ENCODE assay signal across 8 mouse cellular contexts in genomic region chr4:47050167-47050566, GRCm38 (mm10). TPM values are rescaled to one million over a fixed set of nuclear protein-coding genes. Genes with fewer than 3 reads are reported as not detected.
A peak's percentile ranks its signal among the peaks of the same experiment; 100 is the strongest.
DNase-seq lines count a peak whose midpoint lies in the region; ATAC-seq and TF ChIP-seq lines count a peak whose summit lies in the region.

No protein-coding gene starts in this region.

- no peaks in the 10 kb centered on the region for H3K9me3 ChIP-seq in embryonic facial prominence, embryonic 13.5 days
- no peaks in the 10 kb centered on the region for H3K9me3 ChIP-seq in limb, embryonic 13.5 days

- H3K9ac ChIP-seq in embryonic facial prominence, embryonic 13.5 days: peak overlapping the region; percentile 2; the same call in 1 of the 2 replicates
- H3K9ac ChIP-seq in heart, adult 2 months (ENCODE audit: low read depth, low read length): no peak overlapping the region
- peak overlapping the region; percentile 15; the same call in 1 of the 2 replicates for H3K9ac ChIP-seq in limb, embryonic 13.5 days

- no peak overlapping the region for H3K4me2 ChIP-seq in embryonic facial prominence, embryonic 13.5 days
- H3K4me2 ChIP-seq in limb, embryonic 13.5 days (replicated peaks): no peak overlapping the region; the same call in 1 of the 2 replicates

- 0 out of 2 replicates have a peak, but pooled peaks have one; percentile 38 for TF ChIP-seq EP300 in heart, adult 2 months (IDR thresholded peaks at IDR 0.05; ENCODE audit: insufficient read depth, low read depth, low read length)

- H3K4me3 ChIP-seq in embryonic facial prominence, embryonic 13.5 days: no peak overlapping the region
- H3K4me3 ChIP-seq in heart, adult 2 months: no peak overlapping the region
- no peak overlapping the region for H3K4me3 ChIP-seq in limb, embryonic 13.5 days

- H3K27ac ChIP-seq in embryonic facial prominence, embryonic 13.5 days: peak overlapping the region; percentile 24
- H3K27ac ChIP-seq in heart, adult 2 months: no peak overlapping the region
- peak overlapping the region; percentile 6; the same call in 1 of the 2 replicates for H3K27ac ChIP-seq in limb, embryonic 13.5 days

- no peak for ATAC-seq in embryonic facial prominence, embryonic 13.5 days (ENCODE audit: insufficient number of reproducible peaks, insufficient read depth, low FRiP score, low TSS enrichment, low read depth)
- peak; percentile 73 for ATAC-seq in limb, embryonic 13.5 days (ENCODE audit: low FRiP score, low read depth)

- H3K27me3 ChIP-seq in embryonic facial prominence, embryonic 13.5 days: no peaks in the 10 kb centered on the region
- H3K27me3 ChIP-seq in heart, adult 2 months (ENCODE audit: control insufficient read depth, insufficient read depth, low read length): no peaks in the 10 kb centered on the region
- peaks cover 18% of the 10 kb centered on the region for H3K27me3 ChIP-seq in limb, embryonic 13.5 days

- no peaks in the 10 kb centered on the region for H3K79me2 ChIP-seq in heart, adult 2 months (replicated peaks; ENCODE audit: control insufficient read depth, insufficient read depth, low read length)

- WGBS in embryonic facial prominence, embryonic 13.5 days: 0% methylated on average over 1 of the region's 1 CpGs
- WGBS in heart, adult 2 months: 3% methylated on average over 1 of the region's 1 CpGs
- 0% methylated on average over 1 of the region's 1 CpGs for WGBS in limb, embryonic 13.5 days

- DNase-seq in A20 (ENCODE audit: low read depth, low spot score): peak; percentile 70
- peak; percentile 89 to 90 for DNase-seq in adrenal gland, postnatal 36 days
- peak; percentile 82 to 90 for DNase-seq in heart, adult 2 months
- DNase-seq in kidney, adult 9 months: peak; percentile 94
- DNase-seq in naive thymus-derived CD4-positive, alpha-beta T cell, adult 2 months (ENCODE audit: low read depth): peak; percentile 77
- DNase-seq in spleen, postnatal 4 days (ENCODE audit: low spot score in 2 of 2): peak; percentile 71 to 91

- no peak; the same call in 1 of the 2 replicates for TF ChIP-seq CTCF in heart, adult 2 months (IDR thresholded peaks at IDR 0.05)

- H3K36me3 ChIP-seq in embryonic facial prominence, embryonic 13.5 days: peaks cover 21% of the 10 kb centered on the region
- H3K36me3 ChIP-seq in heart, adult 2 months (ENCODE audit: control insufficient read depth, insufficient read depth, low read length): no peaks in the 10 kb centered on the region
- H3K36me3 ChIP-seq in limb, embryonic 13.5 days: peaks cover 1% of the 10 kb centered on the region; the same call in 1 of the 2 replicates

- intact Hi-C loops in heart, adult 2 months (cut with DNase I): no loop called here

- H3K4me1 ChIP-seq in embryonic facial prominence, embryonic 13.5 days: peaks cover 13% of the 10 kb centered on the region
- H3K4me1 ChIP-seq in heart, adult 2 months (ENCODE audit: control insufficient read depth, insufficient read depth, low read length): no peaks in the 10 kb centered on the region
- H3K4me1 ChIP-seq in limb, embryonic 13.5 days: peaks cover 18% of the 10 kb centered on the region

- TF ChIP-seq POLR2A in heart, adult 2 months (IDR thresholded peaks at IDR 0.05; ENCODE audit: insufficient read depth, low read depth, low read length): no peak

RNA-seq across cellular contexts. Expression of gene Anks6, which starts 7.1 kb away (rescaled TPM):
- total RNA-seq in adrenal gland, postnatal 36 days (2021): 1 to 10 TPM; 3.5 to 5.2 TPM
- 5.3 and 6.0 TPM in 2 replicates for polyA plus RNA-seq in embryonic facial prominence, embryonic 13.5 days (2015; fragmentation: Nextera tagmentation; extraction: Ambion mirVana)
- 1 to 10 TPM; 2.8 to 3.4 TPM for total RNA-seq in heart, adult 2 months (2021)
- 3.3 and 3.5 TPM in 2 replicates for polyA plus RNA-seq in heart, adult 2 months (2012; rRNA removed)
- polyA plus RNA-seq in limb, embryonic 13.5 days (2015; fragmentation: Nextera tagmentation; extraction: Ambion mirVana): 6.2 and 6.3 TPM in 2 replicates

RNA-seq across cellular contexts. Expression of gene Galnt12, which starts 41.5 kb away (rescaled TPM):
- under 1 TPM; 0.56 to 0.69 TPM for total RNA-seq in adrenal gland, postnatal 36 days (2021)
- polyA plus RNA-seq in embryonic facial prominence, embryonic 13.5 days (2015; fragmentation: Nextera tagmentation; extraction: Ambion mirVana): 3.2 and 3.6 TPM in 2 replicates
- total RNA-seq in heart, adult 2 months (2021): under 1 TPM; 0.16 to 0.27 TPM
- polyA plus RNA-seq in heart, adult 2 months (2012; rRNA removed): 0.72 and 0.85 TPM in 2 replicates
- 3.8 and 4.3 TPM in 2 replicates for polyA plus RNA-seq in limb, embryonic 13.5 days (2015; fragmentation: Nextera tagmentation; extraction: Ambion mirVana)

RNA-seq across cellular contexts. Expression of gene Gabbr2, which starts 58.5 kb away (rescaled TPM):
- under 1 TPM in 1 of 2 experiments, not detected in 1; 0.20 TPM for total RNA-seq in adrenal gland, postnatal 36 days (2021)
- 0.20 and 0.30 TPM in 2 replicates for polyA plus RNA-seq in embryonic facial prominence, embryonic 13.5 days (2015; fragmentation: Nextera tagmentation; extraction: Ambion mirVana)
- total RNA-seq in heart, adult 2 months (2021): under 1 TPM in 1 of 2 experiments, not detected in 1; 0.09 TPM
- 0.03 and 0.18 TPM in 2 replicates for polyA plus RNA-seq in heart, adult 2 months (2012; rRNA removed)
- 0.11 and 0.14 TPM in 2 replicates for polyA plus RNA-seq in limb, embryonic 13.5 days (2015; fragmentation: Nextera tagmentation; extraction: Ambion mirVana)
